9 mouse cellular contexts compared by ENCODE assay signal in genomic region chr11:116515330-116516020, GRCm38 (mm10). TPM values are rescaled to one million over a fixed set of nuclear protein-coding genes. Genes with fewer than 3 reads are reported as not detected.
DNase-seq lines count a peak whose midpoint lies in the region; ATAC-seq and TF ChIP-seq lines count a peak whose summit lies in the region.
"Had no signal": no experiment of that assay in that cellular context is flagged by ENCODE, and none has a peak within 500 bp of the region (broad histone marks: within the 10 kb centered on the region; RNA-seq: fewer than 3 reads in every experiment).

No protein-coding gene starts in this region.

- H3K9ac ChIP-seq in midbrain, postnatal 0 days (replicated peaks; ENCODE audit: low read length, poor library complexity, severe bottlenecking), result no peak overlapping the region

- peak; percentile 64 for DNase-seq in left cerebral cortex, postnatal 4 days
- DNase-seq in left cerebral cortex, postnatal 14 days (ENCODE audit: low spot score in 2 of 2), result no peak
- DNase-seq in cerebellum, postnatal 36 days, result peak; percentile 69 to 80
- DNase-seq in kidney, adult 2 months, result peak; percentile 20
- no peak for DNase-seq in midbrain, postnatal 0 days (ENCODE audit: low spot score)
- DNase-seq in left cerebral cortex, adult 9 months (ENCODE audit: low spot score in 2 of 2), result no peak
- DNase-seq in urinary bladder, postnatal 36 days (ENCODE audit: low spot score in 2 of 2), result no peak
- DNase-seq in adrenal gland, adult 2 months, result no peak

- H3K4me2 ChIP-seq in midbrain, postnatal 0 days (ENCODE audit: low read depth, low read length, poor library complexity, severe bottlenecking), result peak overlapping the region; percentile 18

- H3K27ac ChIP-seq in kidney, adult 2 months (ENCODE audit: insufficient read depth, low read depth, low read length), result no peak overlapping the region
- no peak overlapping the region for H3K27ac ChIP-seq in midbrain, postnatal 0 days (ENCODE audit: low read depth, low read length)

- H3K4me3 ChIP-seq in kidney, adult 2 months (ENCODE audit: insufficient read depth, low read depth, low read length), result no peak overlapping the region
- no peak overlapping the region for H3K4me3 ChIP-seq in midbrain, postnatal 0 days (ENCODE audit: low read depth, low read length)

- 33% methylated on average over 24 of the region's 24 CpGs for WGBS in kidney, adult 2 months
- WGBS in midbrain, postnatal 0 days, result 13% methylated on average over 24 of the region's 24 CpGs

- no peak for TF ChIP-seq POLR2A in kidney, adult 2 months (IDR thresholded peaks at IDR 0.05; ENCODE audit: low read depth, low read length)

- no peaks in the 10 kb centered on the region for H3K36me3 ChIP-seq in kidney, adult 2 months (ENCODE audit: control insufficient read depth, insufficient read depth, low read length)
- H3K36me3 ChIP-seq in midbrain, postnatal 0 days (ENCODE audit: insufficient read depth, low read length), result no peaks in the 10 kb centered on the region
- H3K36me3 ChIP-seq: G1E had no signal

- no peaks in the 10 kb centered on the region for H3K27me3 ChIP-seq in kidney, adult 2 months (replicated peaks; ENCODE audit: control insufficient read depth, insufficient read depth, low read length)
- H3K27me3 ChIP-seq in midbrain, postnatal 0 days (ENCODE audit: insufficient read depth, low read length), result no peaks in the 10 kb centered on the region

- H3K9me3 ChIP-seq in midbrain, postnatal 0 days (ENCODE audit: low read length), result no peaks in the 10 kb centered on the region
- H3K9me3 ChIP-seq: G1E had no signal

- ATAC-seq in midbrain, postnatal 0 days (ENCODE audit: low FRiP score), result no peak

- no peak; the same call in 1 of the 2 replicates for TF ChIP-seq CTCF in kidney, adult 2 months (conservative IDR thresholded peaks at IDR 0.05; ENCODE audit: insufficient read depth, insufficient read length, low read depth, low read length)
- 0 out of 2 replicates have a peak, but pooled peaks have one; percentile 28 for TF ChIP-seq CTCF in midbrain, postnatal 0 days (IDR thresholded peaks at IDR 0.05)

- H3K4me1 ChIP-seq in kidney, adult 2 months (ENCODE audit: control insufficient read depth, insufficient read depth, low read length), result no peaks in the 10 kb centered on the region
- H3K4me1 ChIP-seq in midbrain, postnatal 0 days (ENCODE audit: insufficient read depth, low read length), result peaks cover 6% of the 10 kb centered on the region; the same call in 1 of the 2 replicates

- intact Hi-C loops in left cerebral cortex, postnatal 4 days (cut with DNase I), result no loop called here
- intact Hi-C loops in left cerebral cortex, postnatal 14 days (cut with DNase I), result no loop called here

RNA-seq across cellular contexts. Expression of gene Sphk1, which starts 15.2 kb away (rescaled TPM):
- total RNA-seq in left cerebral cortex, postnatal 4 days (2021), result 1 to 10 TPM; 4.8 to 6.7 TPM
- 1 to 10 TPM; 4.7 to 5.9 TPM for total RNA-seq in left cerebral cortex, postnatal 14 days (2021)
- polyA plus RNA-seq in kidney, adult 2 months (2012; rRNA removed), result 9.9 and 12.0 TPM in 2 replicates
- total RNA-seq in midbrain, postnatal 0 days (2014; rRNA removed), result 12.2 and 12.4 TPM in 2 replicates
- 9.3 and 13.8 TPM in 2 replicates for polyA plus RNA-seq in midbrain, postnatal 0 days (2015; fragmentation: Nextera tagmentation; extraction: Ambion mirVana)
- 1 to 10 TPM; 2.4 to 2.6 TPM for total RNA-seq in adrenal gland, adult 2 months (2021)
- 3.7 and 4.1 TPM in 2 replicates for polyA plus RNA-seq in adrenal gland, adult 2 months (2012; rRNA removed)

RNA-seq across cellular contexts. Expression of gene Prpsap1, which starts 21.5 kb away (rescaled TPM):
- total RNA-seq in left cerebral cortex, postnatal 4 days (2021), result 100 to 1,000 TPM; 107 TPM
- 10 to 100 TPM; 70.6 to 82.9 TPM for total RNA-seq in left cerebral cortex, postnatal 14 days (2021)
- 87.5 and 91.1 TPM in 2 replicates for polyA plus RNA-seq in kidney, adult 2 months (2012; rRNA removed)
- 110 and 113 TPM in 2 replicates for total RNA-seq in midbrain, postnatal 0 days (2014; rRNA removed)
- 156 and 157 TPM in 2 replicates for polyA plus RNA-seq in midbrain, postnatal 0 days (2015; fragmentation: Nextera tagmentation; extraction: Ambion mirVana)
- total RNA-seq in adrenal gland, adult 2 months (2021), result 10 to 100 TPM; 76.0 to 85.0 TPM
- polyA plus RNA-seq in adrenal gland, adult 2 months (2012; rRNA removed), result 223 and 257 TPM in 2 replicates

RNA-seq across cellular contexts. Expression of gene Qrich2, which starts 49.4 kb away (rescaled TPM):
- under 1 TPM in 1 of 2 experiments, not detected in 1; 0.08 TPM for total RNA-seq in left cerebral cortex, postnatal 4 days (2021)
- total RNA-seq in left cerebral cortex, postnatal 14 days (2021), result not detected
- polyA plus RNA-seq in kidney, adult 2 months (2012; rRNA removed), result 0.08 and 0.24 TPM in 2 replicates
- total RNA-seq in midbrain, postnatal 0 days (2014; rRNA removed), result not detected in 2 replicates
- polyA plus RNA-seq in midbrain, postnatal 0 days (2015; fragmentation: Nextera tagmentation; extraction: Ambion mirVana), result 0.14 and 0.15 TPM in 2 replicates
- total RNA-seq in adrenal gland, adult 2 months (2021), result not detected
- 0.06 TPM in 1 of 2 replicates, not detected in the other for polyA plus RNA-seq in adrenal gland, adult 2 months (2012; rRNA removed)

Comparison
In these comparisons a context has a peak if more than half of its experiments do, and no peak if none do; other contexts are left out.
1. DNase-seq: peak in left cerebral cortex, postnatal 4 days (single experiment), cerebellum, postnatal 36 days (2 of 2) and kidney, adult 2 months (single experiment); none in left cerebral cortex, postnatal 14 days (0 of 2), midbrain, postnatal 0 days (single experiment), left cerebral cortex, adult 9 months (0 of 2), urinary bladder, postnatal 36 days (0 of 2) and adrenal gland, adult 2 months (single experiment).